Mouse (Mus musculus) megakaryocyte, embryonic 14.5 days (primary cell): ENCODE data around the gene 2010111I01Rik. TPM values are rescaled to one million over a fixed set of nuclear protein-coding genes. Genes with fewer than 3 reads are reported as not detected.

Source experiments
- H3K27me3 ChIP-seq: replicated peaks from 2 replicates; pipeline ENCODE3; 2012; ENCODE audit warnings: inconsistent platforms
- H3K36me3 ChIP-seq: replicated peaks from 2 replicates; pipeline ENCODE3; 2012; ENCODE audit warnings: low read length, inconsistent platforms, mixed read lengths
- H3K4me1 ChIP-seq: 2 replicates; pipeline ENCODE4 v1.6.1; 2012; ENCODE audit warnings: inconsistent platforms
- H3K4me3 ChIP-seq: replicated peaks from 2 replicates; pipeline ENCODE3; 2012; ENCODE audit warnings: moderate library complexity, mild to moderate bottlenecking, inconsistent platforms
- H3K9me3 ChIP-seq: 2 replicates; pipeline ENCODE4 v1.6.1; 2012; ENCODE audit warnings: inconsistent platforms
- FLI1 ChIP-seq: IDR thresholded peaks from 2 replicates; pipeline ENCODE4 v1.6.1; 2012; ENCODE audit warnings: low read length, inconsistent platforms, mixed read lengths
- GATA1 ChIP-seq: IDR thresholded peaks from 3 replicates; pipeline ENCODE4 v1.6.1; 2012; ENCODE audit warnings: mixed read lengths, low read length, inconsistent platforms, borderline replicate concordance
- polyA plus RNA-seq: library from polyadenylated mRNA; stranded (reverse); fragments of >175 nt; gene quantifications from 2 replicates; pipeline ENCODE4 v1.2.3, GENCODE M21; 2012; ENCODE audit warnings: low replicate concordance; ENCODE audit not compliant: insufficient read depth

2010111I01Rik gene
- polyA plus RNA-seq, 1 experiment, result 46.5 TPM

- Histone ChIP-seq H3K9me3 (no peaks in the 10 kb centered on the region), H3K36me3 (no peaks in the 10 kb centered on the region), H3K27me3 (peaks cover 16% of the 10 kb centered on the region), H3K4me1 (peaks cover 4% of the 10 kb centered on the region; the same call in 1 of the 2 replicates), H3K4me3 (no peak overlapping the region)
- TF ChIP-seq FLI1, result no peak
- TF ChIP-seq GATA1, result no peak
These were observed 32.2 kb upstream of the 2010111I01Rik start for GRCm38 (mm10) chr13:62932452-62932851.

DNA sequence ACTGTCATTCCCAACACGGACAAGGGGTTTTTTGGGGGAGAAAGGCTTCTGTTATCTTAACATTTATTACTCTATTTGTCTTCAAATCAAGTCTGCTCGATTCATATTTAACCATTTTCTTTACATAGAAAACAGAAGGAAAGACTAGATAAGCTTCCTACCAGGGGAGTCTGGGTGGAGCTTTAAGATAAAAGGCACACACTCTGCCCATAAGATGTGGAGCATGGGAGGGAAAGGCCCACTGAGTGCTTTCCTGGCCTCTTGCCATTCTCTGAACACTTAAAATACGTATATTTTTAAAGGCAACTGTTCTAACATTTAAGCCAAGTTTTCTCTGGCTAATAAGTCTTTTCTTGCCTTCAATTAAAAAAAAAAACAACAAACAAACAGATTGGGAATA is 25.3 kb upstream of the 2010111I01Rik start:
- Histone ChIP-seq H3K4me1 (peaks cover 27% of the 10 kb centered on the region), H3K9me3 (no peaks in the 10 kb centered on the region), H3K27me3 (peaks cover 18% of the 10 kb centered on the region), H3K4me3 (no peak overlapping the region), H3K36me3 (no peaks in the 10 kb centered on the region)
- no peak for TF ChIP-seq FLI1

- Histone ChIP-seq H3K27me3 (peaks cover 20% of the 10 kb centered on the region), H3K4me1 (peaks cover 27% of the 10 kb centered on the region), H3K4me3 (no peak overlapping the region), H3K9me3 (no peaks in the 10 kb centered on the region), H3K36me3 (no peaks in the 10 kb centered on the region)
- no peak for TF ChIP-seq GATA1
- TF ChIP-seq FLI1, result no peak
These were observed 24.9 kb upstream of the 2010111I01Rik start for GRCm38 (mm10) chr13:62939797-62940196.

DNA sequence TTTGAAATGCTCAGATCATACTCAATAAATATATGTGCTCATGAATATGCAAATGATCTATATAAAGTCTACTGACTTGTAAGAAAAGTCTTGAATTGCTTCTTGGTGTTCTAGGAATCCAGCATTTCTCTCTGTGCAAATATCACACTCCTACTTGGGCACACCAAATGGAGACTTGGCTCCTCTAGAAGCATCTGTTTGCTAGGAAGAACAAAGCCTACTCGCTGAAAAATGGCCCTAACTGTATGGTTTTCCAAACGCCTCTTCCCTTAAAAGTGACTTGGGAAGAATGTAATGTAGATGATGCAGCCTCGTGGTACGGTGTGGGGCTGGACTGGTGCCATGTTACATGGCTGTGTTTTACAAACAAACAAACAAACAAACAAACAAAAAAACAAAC is 24.0 kb upstream of the 2010111I01Rik start:
- no peak for TF ChIP-seq GATA1
- TF ChIP-seq FLI1, result no peak
- Histone ChIP-seq H3K27me3 (peaks cover 16% of the 10 kb centered on the region), H3K9me3 (no peaks in the 10 kb centered on the region), H3K4me1 (peaks cover 23% of the 10 kb centered on the region), H3K36me3 (no peaks in the 10 kb centered on the region), H3K4me3 (no peak overlapping the region)

- peaks cover 23% of the 10 kb centered on the region for H3K4me1 ChIP-seq
- peaks cover 16% of the 10 kb centered on the region for H3K27me3 ChIP-seq
- H3K4me3 ChIP-seq, result no peak overlapping the region
- H3K36me3 ChIP-seq, result no peaks in the 10 kb centered on the region
- H3K9me3 ChIP-seq, result 0 out of 2 replicates have a peak, but pooled peaks cover 3% of the 10 kb centered on the region
- TF ChIP-seq FLI1 (no peak), GATA1 (no peak)
These were observed 23.2 kb upstream of the 2010111I01Rik start for GRCm38 (mm10) chr13:62941341-62942005.

DNA sequence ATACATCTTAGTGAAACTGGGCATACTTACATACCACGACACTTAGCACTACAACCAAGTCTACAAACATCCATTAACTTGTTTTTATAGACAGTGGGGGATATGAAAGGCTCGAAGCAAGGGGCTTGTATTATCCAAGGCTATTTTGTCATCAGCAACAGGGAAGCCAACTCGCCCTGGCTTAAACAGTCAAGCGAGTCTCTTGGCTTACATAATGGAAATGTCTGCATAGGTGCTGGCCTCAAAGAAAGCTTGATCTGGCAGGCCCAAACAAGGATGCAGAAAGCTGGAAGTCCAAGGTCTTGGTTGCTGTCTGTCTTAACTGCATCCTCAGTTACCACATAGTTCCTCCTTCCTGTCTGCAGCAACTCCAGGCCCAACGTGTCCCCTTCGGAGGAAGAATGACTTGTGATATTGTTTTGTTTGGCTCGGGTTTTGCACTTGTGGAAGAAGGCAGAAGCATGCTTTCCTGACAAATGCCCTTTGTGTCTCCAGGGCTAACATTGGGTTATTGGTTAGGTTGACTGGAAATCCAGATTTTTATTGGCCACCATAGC is 21.3 kb upstream of the 2010111I01Rik start:
- Histone ChIP-seq H3K9me3 (peaks cover 5% of the 10 kb centered on the region; the same call in 1 of the 2 replicates), H3K4me1 (peaks cover 24% of the 10 kb centered on the region), H3K4me3 (no peak overlapping the region), H3K27me3 (peaks cover 5% of the 10 kb centered on the region), H3K36me3 (no peaks in the 10 kb centered on the region)
- no peak for TF ChIP-seq FLI1
- no peak for TF ChIP-seq GATA1

GRCm38 (mm10) chr13:62944109-62944508 is 20.6 kb upstream of the 2010111I01Rik start:
- TF ChIP-seq GATA1, result no peak
- TF ChIP-seq FLI1, result no peak
- no peaks in the 10 kb centered on the region for H3K36me3 ChIP-seq
- peaks cover 26% of the 10 kb centered on the region for H3K4me1 ChIP-seq
- no peak overlapping the region for H3K4me3 ChIP-seq
- peaks cover 6% of the 10 kb centered on the region; the same call in 1 of the 2 replicates for H3K9me3 ChIP-seq
- H3K27me3 ChIP-seq, result peaks cover 3% of the 10 kb centered on the region

GRCm38 (mm10) chr13:62949560-62950188 is 15.0 kb upstream of the 2010111I01Rik start:
- Histone ChIP-seq H3K27me3 (no peaks in the 10 kb centered on the region), H3K9me3 (peaks cover 6% of the 10 kb centered on the region; the same call in 1 of the 2 replicates), H3K36me3 (no peaks in the 10 kb centered on the region), H3K4me3 (no peak overlapping the region), H3K4me1 (peaks cover 23% of the 10 kb centered on the region)
- TF ChIP-seq GATA1 (no peak), FLI1 (no peak)

GRCm38 (mm10) chr13:62951606-62952005 is 13.1 kb upstream of the 2010111I01Rik start:
- Histone ChIP-seq H3K36me3 (no peaks in the 10 kb centered on the region), H3K9me3 (peaks cover 3% of the 10 kb centered on the region; the same call in 1 of the 2 replicates), H3K27me3 (peaks cover 3% of the 10 kb centered on the region), H3K4me1 (peaks cover 34% of the 10 kb centered on the region), H3K4me3 (no peak overlapping the region)
- no peak for TF ChIP-seq FLI1
- no peak for TF ChIP-seq GATA1

DNA sequence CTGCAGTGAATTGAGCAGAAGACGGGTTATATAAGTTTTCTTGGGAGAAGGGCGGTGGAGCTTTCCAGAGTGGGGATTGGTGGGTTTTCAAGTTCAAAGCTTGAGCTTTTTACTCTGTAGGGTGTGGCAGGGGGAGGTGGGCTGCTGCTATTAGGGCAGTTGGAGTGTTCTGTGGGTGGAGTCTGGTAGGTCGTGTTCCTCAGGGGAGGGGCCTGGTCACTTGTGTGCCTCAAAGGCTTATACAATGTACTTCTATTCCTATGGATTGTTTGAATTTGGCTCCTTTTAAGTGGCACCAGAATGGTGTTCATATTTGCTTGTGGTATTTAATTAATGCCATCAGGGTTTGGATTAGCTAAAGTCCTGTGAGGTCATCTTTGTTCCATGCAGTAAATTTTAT is 12.6 kb upstream of the 2010111I01Rik start:
- peaks cover 3% of the 10 kb centered on the region; the same call in 1 of the 2 replicates for H3K9me3 ChIP-seq
- no peaks in the 10 kb centered on the region for H3K36me3 ChIP-seq

More for the DNA sequence above, 12.6 kb upstream of the 2010111I01Rik start:
- TF ChIP-seq FLI1 (no peak), GATA1 (no peak)
- Histone ChIP-seq H3K4me1 (peaks cover 38% of the 10 kb centered on the region), H3K27me3 (peaks cover 3% of the 10 kb centered on the region), H3K4me3 (no peak overlapping the region)
